8 mouse cellular contexts compared by ENCODE assay signal in genomic region chr4:133440377-133440795, GRCm38 (mm10). TPM values are rescaled to one million over a fixed set of nuclear protein-coding genes. Genes with fewer than 3 reads are reported as not detected.
DNase-seq lines count a peak whose midpoint lies in the region; ATAC-seq lines count a peak whose summit lies in the region.

No protein-coding gene starts in this region.

- no peak for DNase-seq in heart, postnatal 14 days
- DNase-seq in embryo, embryonic 10 days (ENCODE audit: low spot score) = peak; percentile 76
- no peak for DNase-seq in frontal cortex, postnatal 36 days (ENCODE audit: low spot score in 2 of 2)
- no peak for DNase-seq in frontal cortex, postnatal 25 days (ENCODE audit: low spot score in 2 of 2)

- no peak for ATAC-seq in heart, embryonic 11.5 days (replicated peaks; ENCODE audit: insufficient number of reproducible peaks, low FRiP score, low TSS enrichment)
- peak; percentile 80 for ATAC-seq in hindbrain, embryonic 13.5 days (ENCODE audit: low FRiP score)
- ATAC-seq in midbrain, embryonic 15.5 days (replicated peaks) = peak; percentile 73
- no peak for ATAC-seq in erythroblast, adult 5-6 weeks (replicated peaks; ENCODE audit: low FRiP score, poor library complexity, severe bottlenecking)

- H3K9ac ChIP-seq in heart, embryonic 11.5 days (ENCODE audit: low read depth, low read length) = peak overlapping the region; percentile 2
- H3K9ac ChIP-seq in hindbrain, embryonic 13.5 days = peak overlapping the region; percentile 59
- no peak overlapping the region; the same call in 1 of the 2 replicates for H3K9ac ChIP-seq in midbrain, embryonic 15.5 days

- peak overlapping the region; percentile 60 for H3K4me2 ChIP-seq in heart, embryonic 11.5 days
- peak overlapping the region; percentile 48 for H3K4me2 ChIP-seq in hindbrain, embryonic 13.5 days
- peak overlapping the region; percentile 38 for H3K4me2 ChIP-seq in midbrain, embryonic 15.5 days

- H3K9me3 ChIP-seq in heart, embryonic 11.5 days (replicated peaks; ENCODE audit: control insufficient read depth, low read length) = no peaks in the 10 kb centered on the region
- H3K9me3 ChIP-seq in hindbrain, embryonic 13.5 days = no peaks in the 10 kb centered on the region
- H3K9me3 ChIP-seq in midbrain, embryonic 15.5 days = no peaks in the 10 kb centered on the region

- H3K27ac ChIP-seq in heart, embryonic 11.5 days (ENCODE audit: low read depth, low read length) = no peak overlapping the region
- H3K27ac ChIP-seq in hindbrain, embryonic 13.5 days = peak overlapping the region; percentile 90
- H3K27ac ChIP-seq in midbrain, embryonic 15.5 days = peak overlapping the region; percentile 80

- no peaks in the 10 kb centered on the region for H3K36me3 ChIP-seq in heart, embryonic 11.5 days (ENCODE audit: control insufficient read depth, insufficient read depth, low read length)
- no peaks in the 10 kb centered on the region for H3K36me3 ChIP-seq in hindbrain, embryonic 13.5 days
- no peaks in the 10 kb centered on the region for H3K36me3 ChIP-seq in midbrain, embryonic 15.5 days (replicated peaks)

- WGBS in heart, embryonic 11.5 days (ENCODE audit: insufficient replicate concordance) = 13% methylated on average over 6 of the region's 6 CpGs
- 2% methylated on average over 6 of the region's 6 CpGs for WGBS in hindbrain, embryonic 13.5 days
- WGBS in midbrain, embryonic 15.5 days = 3% methylated on average over 6 of the region's 6 CpGs

- H3K27me3 ChIP-seq in heart, embryonic 11.5 days (ENCODE audit: control insufficient read depth, insufficient read depth, low read length) = no peaks in the 10 kb centered on the region
- H3K27me3 ChIP-seq in hindbrain, embryonic 13.5 days = no peaks in the 10 kb centered on the region
- no peaks in the 10 kb centered on the region for H3K27me3 ChIP-seq in midbrain, embryonic 15.5 days (replicated peaks)

- no peak overlapping the region for H3K4me3 ChIP-seq in heart, embryonic 11.5 days (ENCODE audit: low read depth, low read length)
- H3K4me3 ChIP-seq in hindbrain, embryonic 13.5 days = peak overlapping the region; percentile 12
- no peak overlapping the region for H3K4me3 ChIP-seq in midbrain, embryonic 15.5 days

- intact Hi-C loops in heart, postnatal 14 days (cut with DNase I) = no loop called here

- peaks cover 14% of the 10 kb centered on the region for H3K4me1 ChIP-seq in heart, embryonic 11.5 days (ENCODE audit: control insufficient read depth, insufficient read depth, low read length)
- peaks cover 23% of the 10 kb centered on the region for H3K4me1 ChIP-seq in hindbrain, embryonic 13.5 days (replicated peaks)
- H3K4me1 ChIP-seq in midbrain, embryonic 15.5 days = peaks cover 18% of the 10 kb centered on the region

RNA-seq across cellular contexts. Expression of gene Tent5b, which starts 39.5 kb away (rescaled TPM):
- polyA plus RNA-seq in heart, embryonic 11.5 days (2014; fragmentation: Nextera tagmentation; extraction: Ambion mirVana) = 0.47 and 0.83 TPM in 2 replicates
- 1 to 10 TPM; 3.5 to 5.1 TPM for total RNA-seq in heart, postnatal 14 days (2021)
- polyA plus RNA-seq in hindbrain, embryonic 13.5 days (2015; fragmentation: Nextera tagmentation; extraction: Ambion mirVana) = 0.13 and 0.30 TPM in 2 replicates
- polyA plus RNA-seq in midbrain, embryonic 15.5 days (2015; fragmentation: Nextera tagmentation; extraction: Ambion mirVana) = 0.22 and 0.37 TPM in 2 replicates
- total RNA-seq in erythroblast, adult 5-6 weeks (2015; ENCODE audit: low replicate concordance) = not detected in 2 replicates
- not detected in 2 replicates for total RNA-seq in erythroblast, adult 5-6 weeks (2017; ENCODE audit: low replicate concordance)

RNA-seq across cellular contexts. Expression of gene Trnp1, which starts 58.0 kb away (rescaled TPM):
- polyA plus RNA-seq in heart, embryonic 11.5 days (2014; fragmentation: Nextera tagmentation; extraction: Ambion mirVana) = 0.94 and 1.4 TPM in 2 replicates
- 1 to 10 TPM; 1.6 to 3.1 TPM for total RNA-seq in heart, postnatal 14 days (2021)
- polyA plus RNA-seq in hindbrain, embryonic 13.5 days (2015; fragmentation: Nextera tagmentation; extraction: Ambion mirVana) = 2.8 and 3.9 TPM in 2 replicates
- polyA plus RNA-seq in midbrain, embryonic 15.5 days (2015; fragmentation: Nextera tagmentation; extraction: Ambion mirVana) = 6.4 and 6.9 TPM in 2 replicates
- not detected in 2 replicates for total RNA-seq in erythroblast, adult 5-6 weeks (2015; ENCODE audit: low replicate concordance)
- total RNA-seq in erythroblast, adult 5-6 weeks (2017; ENCODE audit: low replicate concordance) = not detected in 2 replicates

Comparison
In these comparisons a context has a peak if more than half of its experiments do, and no peak if none do; other contexts are left out.
1. ATAC-seq: peak in hindbrain, embryonic 13.5 days (single experiment) and midbrain, embryonic 15.5 days (single experiment); none in heart, embryonic 11.5 days (single experiment) and erythroblast, adult 5-6 weeks (single experiment).
2. Peak in every context shown above with its lines, with median percentiles within 50 percentile points of each other: H3K4me2 ChIP-seq.